Mouse (Mus musculus) liver, postnatal 0 days (tissue): ENCODE data around the gene Rho. TPM values are rescaled to one million over a fixed set of nuclear protein-coding genes. Genes with fewer than 3 reads are reported as not detected.

Experiments used
- ATAC-seq: fragments of 200-750 bp; cut with Nextera tagmentation; 2 replicates; pipeline ENCODE4 v1.8.0; 2017; ENCODE audit warnings: mild to moderate bottlenecking, moderate library complexity
- DNase-seq: peaks from one replicate; pipeline ENCODE4 v3.0.0-alpha.2; 2016
- H3K27ac ChIP-seq: fragments of 300-500 bp; sonication (generic); 2 replicates; pipeline ENCODE4 v1.5.1; 2014; ENCODE audit warnings: antibody characterized with exemption, moderate library complexity, mild to moderate bottlenecking, low read depth
- H3K27me3 ChIP-seq: fragments of 300-500 bp; sonication (generic); 2 replicates; pipeline ENCODE4 v1.6.1; 2014; ENCODE audit warnings: low read length, control low read depth, mixed read lengths; ENCODE audit not compliant: insufficient read depth
- H3K36me3 ChIP-seq: fragments of 300-500 bp; sonication (generic); replicated peaks from 2 replicates; pipeline ENCODE4 v1.6.1; 2014; ENCODE audit warnings: mild to moderate bottlenecking, control low read depth, low read length, moderate library complexity, mixed read lengths; ENCODE audit not compliant: insufficient read depth
- H3K4me1 ChIP-seq: fragments of 300-500 bp; sonication (generic); 2 replicates; pipeline ENCODE4 v1.6.1; 2014; ENCODE audit warnings: antibody characterized with exemption, mild to moderate bottlenecking, control low read depth; ENCODE audit not compliant: insufficient read depth
- H3K4me2 ChIP-seq: fragments of 300-500 bp; sonication (generic); 2 replicates; pipeline ENCODE4 v1.6.1; 2014; ENCODE audit warnings: low read depth, mild to moderate bottlenecking, low read length, moderate library complexity, mixed read lengths
- H3K4me3 ChIP-seq: fragments of 300-500 bp; sonication (generic); 2 replicates; pipeline ENCODE4 v1.5.1; 2014; ENCODE audit warnings: low read depth, low read length
- H3K9ac ChIP-seq: fragments of 300-500 bp; sonication (generic); replicated peaks from 2 replicates; pipeline ENCODE4 v1.6.1; 2014; ENCODE audit warnings: mild to moderate bottlenecking, moderate library complexity
- H3K9me3 ChIP-seq: fragments of 300-500 bp; sonication (generic); 2 replicates; pipeline ENCODE4 v1.6.1; 2016; ENCODE audit warnings: mild to moderate bottlenecking, control low read depth, low read length, mixed read lengths
- CTCF ChIP-seq: sonication (generic); IDR thresholded peaks from 2 replicates; pipeline ENCODE4 v1.5.1; 2016; ENCODE audit warnings: antibody characterized with exemption, low read depth
- EP300 ChIP-seq: IDR thresholded peaks from 2 replicates; pipeline ENCODE4 v1.6.1; 2016; ENCODE audit warnings: antibody characterized with exemption, low read depth, mild to moderate bottlenecking
- WGBS: fragments of 180-500 bp; shearing (Covaris S2); extraction: QIAGEN DNeasy Blood & Tissue Kit; methylation state at CpG from one replicate; pipeline ENCODE4 v1.1.7; 2014; ENCODE audit not compliant: insufficient replicate concordance; 5-methylcytosine and 5-hydroxymethylcytosine counted together
- polyA plus RNA-seq: library from polyadenylated mRNA; unstranded; fragments of >200 nt; fragmentation: Nextera tagmentation; extraction: Ambion mirVana; gene quantifications from 2 replicates; pipeline ENCODE4 v1.2.1, GENCODE M21; 2015

Rho gene
- polyA plus RNA-seq, 1 experiment from 2014 or later = not detected

DNA sequence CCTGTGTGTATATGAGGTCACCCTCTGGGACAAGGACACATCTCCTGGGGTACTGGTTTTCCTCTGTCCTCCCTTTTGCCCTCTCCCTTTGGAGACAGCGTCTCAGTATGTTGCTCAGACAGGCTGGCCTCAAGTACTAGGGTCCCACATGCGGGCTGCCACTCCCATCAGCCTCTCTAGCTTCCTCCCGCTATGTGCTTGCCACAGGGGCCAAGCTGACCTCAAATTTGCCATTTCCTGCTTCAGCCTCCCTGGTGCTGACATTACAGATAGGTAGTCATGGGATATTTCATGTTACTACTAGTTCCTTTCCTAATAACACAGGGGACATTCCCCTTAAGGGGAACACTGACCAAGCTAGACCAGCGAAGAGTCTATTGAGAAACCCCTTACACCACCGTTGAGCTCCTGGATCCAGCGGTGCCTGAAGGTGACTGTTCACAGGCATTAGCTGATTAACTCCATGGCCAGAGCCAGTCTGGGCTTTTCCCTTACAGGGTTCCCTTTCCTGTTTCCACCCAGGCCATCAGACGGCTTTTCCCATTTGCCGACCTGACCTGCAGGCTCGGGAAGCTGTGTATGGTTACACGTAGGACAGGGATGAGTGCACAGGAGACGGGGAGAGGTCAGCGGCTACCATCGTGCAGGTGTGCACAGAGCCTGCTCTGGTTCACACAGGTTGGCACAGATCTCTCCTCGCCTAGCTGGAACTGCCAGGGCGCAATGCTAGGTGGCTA, 41.8 kb downstream of the Rho start:
- ATAC-seq = no peak
- Histone ChIP-seq H3K9me3 (no peaks in the 10 kb centered on the region), H3K36me3 (no peaks in the 10 kb centered on the region; the same call in 1 of the 2 replicates), H3K4me2 (no peak overlapping the region), H3K4me3 (no peak overlapping the region), H3K27ac (no peak overlapping the region), H3K9ac (no peak overlapping the region), H3K4me1 (peaks cover 15% of the 10 kb centered on the region), H3K27me3 (no peaks in the 10 kb centered on the region)
- WGBS = 68% methylated on average over 15 of the region's 15 CpGs
- no peak for DNase-seq
- no peak for TF ChIP-seq CTCF
- TF ChIP-seq EP300 = no peak

- ATAC-seq = no peak
- no peak for DNase-seq
- Histone ChIP-seq H3K36me3 (no peaks in the 10 kb centered on the region; the same call in 1 of the 2 replicates), H3K27me3 (no peaks in the 10 kb centered on the region), H3K9me3 (no peaks in the 10 kb centered on the region), H3K4me1 (peaks cover 15% of the 10 kb centered on the region), H3K27ac (no peak overlapping the region), H3K4me3 (no peak overlapping the region), H3K4me2 (no peak overlapping the region), H3K9ac (no peak overlapping the region)
- 80% methylated on average over 16 of the region's 16 CpGs for WGBS
- TF ChIP-seq CTCF (no peak), EP300 (no peak)
Measured at GRCm38 (mm10) chr6:115973881-115974662, 42.5 kb downstream of the Rho start.

GRCm38 (mm10) chr6:115975606-115976005, 44.1 kb downstream of the Rho start:
- Histone ChIP-seq H3K27me3 (no peaks in the 10 kb centered on the region), H3K9ac (no peak overlapping the region), H3K4me3 (no peak overlapping the region), H3K36me3 (no peaks in the 10 kb centered on the region; the same call in 1 of the 2 replicates), H3K9me3 (no peaks in the 10 kb centered on the region), H3K4me2 (no peak overlapping the region), H3K4me1 (peaks cover 15% of the 10 kb centered on the region), H3K27ac (no peak overlapping the region)
- no peak for TF ChIP-seq EP300
- no peak for TF ChIP-seq CTCF
- ATAC-seq (no peak), DNase-seq (no peak)
- WGBS = 79% methylated on average over 8 of the region's 8 CpGs

DNA sequence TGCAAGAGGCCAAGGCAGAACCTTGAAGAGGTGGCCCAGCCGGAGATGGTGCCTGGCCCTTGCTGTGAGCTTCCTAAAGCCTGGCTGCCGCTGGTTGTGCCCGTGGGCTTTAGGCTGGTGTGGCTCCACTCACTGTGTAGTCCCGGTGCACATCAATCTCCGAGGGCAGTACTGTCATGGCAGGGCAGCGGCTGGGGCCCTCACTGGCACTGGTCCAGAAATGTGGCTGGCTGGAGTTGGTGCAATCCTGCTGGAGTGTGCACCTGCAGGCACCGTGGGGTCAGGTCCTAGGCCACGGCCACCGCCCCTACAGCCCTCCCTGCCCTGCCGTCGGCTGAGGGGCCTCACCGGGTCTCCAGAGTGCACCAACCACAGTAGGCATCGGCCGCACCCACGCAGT, 46.3 kb downstream of the Rho start:
- TF ChIP-seq EP300 (no peak), CTCF (no peak)
- 71% methylated on average over 13 of the region's 15 CpGs for WGBS
- H3K4me3 ChIP-seq = no peak overlapping the region
- no peaks in the 10 kb centered on the region; the same call in 1 of the 2 replicates for H3K36me3 ChIP-seq
- no peak overlapping the region for H3K27ac ChIP-seq
- no peak overlapping the region for H3K9ac ChIP-seq
- H3K4me1 ChIP-seq = peaks cover 5% of the 10 kb centered on the region; the same call in 1 of the 2 replicates
- no peak overlapping the region for H3K4me2 ChIP-seq
- peak; percentile 42 for DNase-seq
- no peaks in the 10 kb centered on the region for H3K27me3 ChIP-seq
- no peaks in the 10 kb centered on the region for H3K9me3 ChIP-seq
- ATAC-seq = no peak

DNA sequence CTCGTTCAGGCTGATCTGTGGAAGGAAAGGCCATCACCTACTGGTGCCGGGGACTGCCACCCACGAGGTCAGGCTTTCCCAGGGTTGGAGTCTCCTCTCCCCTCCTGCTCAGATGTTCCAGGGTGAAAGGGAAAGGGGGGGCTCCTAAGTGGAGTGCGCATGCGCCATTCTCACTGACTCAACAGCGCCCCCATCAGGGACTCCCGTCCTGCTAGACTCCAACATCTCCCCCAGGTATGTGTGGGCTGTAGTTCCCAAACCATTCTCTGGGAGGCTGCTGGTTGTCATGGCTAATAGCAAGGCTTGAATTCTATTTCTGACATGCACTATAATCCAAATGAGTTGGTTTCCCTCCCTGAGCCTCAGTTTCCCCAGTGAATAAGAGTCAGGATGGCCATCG, 47.0 kb downstream of the Rho start:
- no peak overlapping the region for H3K4me2 ChIP-seq
- H3K27ac ChIP-seq = no peak overlapping the region
- no peaks in the 10 kb centered on the region for H3K27me3 ChIP-seq
- H3K36me3 ChIP-seq = no peaks in the 10 kb centered on the region; the same call in 1 of the 2 replicates
- no peaks in the 10 kb centered on the region for H3K9me3 ChIP-seq
- DNase-seq = no peak
- 0 out of 2 replicates have a peak, but pooled peaks cover 2% of the 10 kb centered on the region for H3K4me1 ChIP-seq
- H3K4me3 ChIP-seq = no peak overlapping the region
- no peak for TF ChIP-seq EP300
- TF ChIP-seq CTCF = peak; percentile 42
- WGBS = 77% methylated on average over 8 of the region's 8 CpGs
- ATAC-seq = no peak
- no peak overlapping the region for H3K9ac ChIP-seq

- Histone ChIP-seq H3K9me3 (no peaks in the 10 kb centered on the region), H3K4me1 (no peaks in the 10 kb centered on the region), H3K36me3 (no peaks in the 10 kb centered on the region), H3K4me2 (no peak overlapping the region), H3K27me3 (no peaks in the 10 kb centered on the region), H3K27ac (no peak overlapping the region), H3K9ac (no peak overlapping the region), H3K4me3 (no peak overlapping the region)
- DNase-seq = no peak
- 59% methylated on average over 7 of the region's 7 CpGs for WGBS
- TF ChIP-seq CTCF (no peak), EP300 (no peak)
- no peak for ATAC-seq
Measured at GRCm38 (mm10) chr6:115982889-115983288, 51.3 kb downstream of the Rho start.
